Mouse (Mus musculus) midbrain, embryonic 13.5 days (tissue): ENCODE measurements around the gene Ost4. TPM values are rescaled to one million over a fixed set of nuclear protein-coding genes. Genes with fewer than 3 reads are reported as not detected.
A peak's percentile ranks its signal among the peaks of the same experiment; 100 is the strongest.

Experiments used
- ATAC-seq: fragments of 200-750 bp; cut with Nextera tagmentation; 2 replicates; pipeline ENCODE4 v1.8.0; 2017; ENCODE audit warnings: mild to moderate bottlenecking, moderate TSS enrichment, moderate library complexity
- H3K27ac ChIP-seq: fragments of 300-500 bp; sonication (generic); 2 replicates; pipeline ENCODE4 v1.5.1; 2015; ENCODE audit warnings: inconsistent platforms, mild to moderate bottlenecking, moderate library complexity
- H3K27me3 ChIP-seq: fragments of 300-500 bp; sonication (generic); 2 replicates; pipeline ENCODE4 v1.6.1; 2015; ENCODE audit warnings: mild to moderate bottlenecking, inconsistent platforms
- H3K36me3 ChIP-seq: fragments of 300-500 bp; sonication (generic); 2 replicates; pipeline ENCODE4 v1.6.1; 2015; ENCODE audit warnings: mild to moderate bottlenecking, inconsistent platforms
- H3K4me1 ChIP-seq: fragments of 300-500 bp; sonication (generic); replicated peaks from 2 replicates; pipeline ENCODE4 v1.6.1; 2015; ENCODE audit warnings: inconsistent platforms
- H3K4me2 ChIP-seq: fragments of 300-500 bp; sonication (generic); replicated peaks from 2 replicates; pipeline ENCODE4 v1.6.1; 2015; ENCODE audit warnings: moderate library complexity, mild to moderate bottlenecking, inconsistent platforms
- H3K4me3 ChIP-seq: fragments of 300-500 bp; sonication (generic); replicated peaks from 2 replicates; pipeline ENCODE4 v1.5.1; 2015; ENCODE audit warnings: mild to moderate bottlenecking, inconsistent platforms
- H3K9ac ChIP-seq: fragments of 300-500 bp; sonication (generic); replicated peaks from 2 replicates; pipeline ENCODE4 v1.6.1; 2015; ENCODE audit warnings: mild to moderate bottlenecking, inconsistent platforms
- H3K9me3 ChIP-seq: fragments of 300-500 bp; sonication (generic); 2 replicates; pipeline ENCODE4 v1.6.1; 2016; ENCODE audit warnings: mild to moderate bottlenecking, inconsistent platforms
- WGBS: fragments of 180-500 bp; shearing (Covaris S2); methylation state at CpG from one replicate; pipeline ENCODE4 v1.1.7; 2015; 5-methylcytosine and 5-hydroxymethylcytosine counted together
- polyA plus RNA-seq: library from polyadenylated mRNA; unstranded; fragments of >200 nt; fragmentation: Nextera tagmentation; extraction: Ambion mirVana; gene quantifications from 2 replicates; pipeline ENCODE4 v1.2.1, GENCODE M21; 2015

Ost4 gene
- polyA plus RNA-seq, 1 experiment from 2014 or later: 306 TPM

GRCm38 (mm10) chr5:30943004-30943403, 35.4 kb upstream of the Ost4 start:
- 96% methylated on average over 2 of the region's 2 CpGs for WGBS
- peaks cover 11% of the 10 kb centered on the region; the same call in 1 of the 2 replicates for H3K4me1 ChIP-seq
- no peaks in the 10 kb centered on the region for H3K9me3 ChIP-seq
- no peak for ATAC-seq
- H3K36me3 ChIP-seq: no peaks in the 10 kb centered on the region
- no peak overlapping the region for H3K9ac ChIP-seq
- no peak overlapping the region for H3K27ac ChIP-seq
- no peak overlapping the region for H3K4me2 ChIP-seq
- H3K4me3 ChIP-seq: no peak overlapping the region
- peaks cover 5% of the 10 kb centered on the region; the same call in 1 of the 2 replicates for H3K27me3 ChIP-seq

- no peak overlapping the region for H3K27ac ChIP-seq
- H3K27me3 ChIP-seq: no peaks in the 10 kb centered on the region
- H3K4me2 ChIP-seq: no peak overlapping the region
- H3K4me1 ChIP-seq: no peaks in the 10 kb centered on the region
- ATAC-seq: no peak
- WGBS: 89% methylated on average over 5 of the region's 5 CpGs
- H3K9me3 ChIP-seq: no peaks in the 10 kb centered on the region
- no peak overlapping the region for H3K9ac ChIP-seq
- no peaks in the 10 kb centered on the region for H3K36me3 ChIP-seq
- H3K4me3 ChIP-seq: no peak overlapping the region
These were observed 27.3 kb upstream of the Ost4 start for GRCm38 (mm10) chr5:30934725-30935461.

- 64% methylated on average over 5 of the region's 5 CpGs for WGBS
- Histone ChIP-seq H3K9ac (no peak overlapping the region), H3K9me3 (no peaks in the 10 kb centered on the region), H3K27me3 (no peaks in the 10 kb centered on the region), H3K4me3 (no peak overlapping the region), H3K36me3 (no peaks in the 10 kb centered on the region), H3K27ac (no peak overlapping the region), H3K4me1 (no peaks in the 10 kb centered on the region), H3K4me2 (no peak overlapping the region)
- ATAC-seq: no peak
These were observed 26.1 kb upstream of the Ost4 start for GRCm38 (mm10) chr5:30933705-30934104.

GRCm38 (mm10) chr5:30931378-30931777, 23.8 kb upstream of the Ost4 start:
- no peak for ATAC-seq
- Histone ChIP-seq H3K4me1 (no peaks in the 10 kb centered on the region), H3K9me3 (no peaks in the 10 kb centered on the region), H3K27me3 (no peaks in the 10 kb centered on the region), H3K27ac (no peak overlapping the region), H3K36me3 (no peaks in the 10 kb centered on the region), H3K4me3 (no peak overlapping the region), H3K4me2 (no peak overlapping the region), H3K9ac (no peak overlapping the region)
- 87% methylated on average over 4 of the region's 4 CpGs for WGBS

GRCm38 (mm10) chr5:30930846-30931245, 23.3 kb upstream of the Ost4 start:
- no peak for ATAC-seq
- H3K4me2 ChIP-seq: no peak overlapping the region
- H3K27me3 ChIP-seq: no peaks in the 10 kb centered on the region
- H3K4me3 ChIP-seq: no peak overlapping the region
- H3K9ac ChIP-seq: no peak overlapping the region
- 86% methylated on average over 6 of the region's 6 CpGs for WGBS
- H3K4me1 ChIP-seq: no peaks in the 10 kb centered on the region
- no peaks in the 10 kb centered on the region for H3K9me3 ChIP-seq
- no peaks in the 10 kb centered on the region for H3K36me3 ChIP-seq
- H3K27ac ChIP-seq: no peak overlapping the region

GRCm38 (mm10) chr5:30930121-30930520, 22.5 kb upstream of the Ost4 start:
- H3K9ac ChIP-seq: no peak overlapping the region
- H3K27ac ChIP-seq: no peak overlapping the region
- ATAC-seq: no peak
- H3K4me2 ChIP-seq: no peak overlapping the region
- no peaks in the 10 kb centered on the region for H3K4me1 ChIP-seq
- H3K36me3 ChIP-seq: no peaks in the 10 kb centered on the region
- no peak overlapping the region for H3K4me3 ChIP-seq
- 47% methylated on average over 4 of the region's 4 CpGs for WGBS
- H3K27me3 ChIP-seq: no peaks in the 10 kb centered on the region; the same call in 1 of the 2 replicates
- H3K9me3 ChIP-seq: no peaks in the 10 kb centered on the region

GRCm38 (mm10) chr5:30927945-30928529, 20.4 kb upstream of the Ost4 start:
- peaks cover 4% of the 10 kb centered on the region for H3K27me3 ChIP-seq
- no peaks in the 10 kb centered on the region for H3K36me3 ChIP-seq
- no peak overlapping the region for H3K27ac ChIP-seq
- peak; percentile 76 for ATAC-seq
- H3K4me3 ChIP-seq: no peak overlapping the region
- peak overlapping the region; percentile 37 for H3K4me2 ChIP-seq
- 45% methylated on average over 7 of the region's 7 CpGs for WGBS
- H3K4me1 ChIP-seq: no peaks in the 10 kb centered on the region
- H3K9me3 ChIP-seq: no peaks in the 10 kb centered on the region
- no peak overlapping the region for H3K9ac ChIP-seq

GRCm38 (mm10) chr5:30926073-30926472, 18.5 kb upstream of the Ost4 start:
- H3K9me3 ChIP-seq: no peaks in the 10 kb centered on the region
- ATAC-seq: no peak
- 0 out of 2 replicates have a peak overlapping the region, but pooled peaks have one; percentile 10 for H3K9ac ChIP-seq
- 86% methylated on average over 2 of the region's 2 CpGs for WGBS
- H3K27me3 ChIP-seq: peaks cover 11% of the 10 kb centered on the region
- H3K36me3 ChIP-seq: no peaks in the 10 kb centered on the region
- H3K4me1 ChIP-seq: peaks cover 13% of the 10 kb centered on the region
- no peak overlapping the region for H3K4me3 ChIP-seq
- H3K27ac ChIP-seq: no peak overlapping the region
- H3K4me2 ChIP-seq: no peak overlapping the region

GRCm38 (mm10) chr5:30925217-30925616, 17.6 kb upstream of the Ost4 start:
- Histone ChIP-seq H3K9me3 (no peaks in the 10 kb centered on the region), H3K4me1 (peaks cover 13% of the 10 kb centered on the region), H3K36me3 (no peaks in the 10 kb centered on the region), H3K4me3 (no peak overlapping the region), H3K27me3 (peaks cover 11% of the 10 kb centered on the region), H3K4me2 (no peak overlapping the region), H3K9ac (no peak overlapping the region), H3K27ac (no peak overlapping the region)
- WGBS: 92% methylated on average over 5 of the region's 5 CpGs
- ATAC-seq: no peak

GRCm38 (mm10) chr5:30924614-30925013, 17.0 kb upstream of the Ost4 start:
- Histone ChIP-seq H3K36me3 (no peaks in the 10 kb centered on the region), H3K9ac (no peak overlapping the region), H3K9me3 (no peaks in the 10 kb centered on the region), H3K4me1 (peaks cover 13% of the 10 kb centered on the region), H3K27ac (no peak overlapping the region), H3K4me2 (no peak overlapping the region), H3K27me3 (peaks cover 11% of the 10 kb centered on the region), H3K4me3 (no peak overlapping the region)
- 83% methylated on average over 8 of the region's 8 CpGs for WGBS
- ATAC-seq: no peak

GRCm38 (mm10) chr5:30923119-30923518, 15.5 kb upstream of the Ost4 start:
- ATAC-seq: no peak
- peaks cover 13% of the 10 kb centered on the region for H3K4me1 ChIP-seq
- no peak overlapping the region for H3K27ac ChIP-seq
- H3K4me3 ChIP-seq: no peak overlapping the region
- 87% methylated on average over 6 of the region's 6 CpGs for WGBS
- H3K4me2 ChIP-seq: no peak overlapping the region
- H3K9ac ChIP-seq: no peak overlapping the region
- no peaks in the 10 kb centered on the region for H3K36me3 ChIP-seq
- peaks cover 11% of the 10 kb centered on the region for H3K27me3 ChIP-seq
- H3K9me3 ChIP-seq: no peaks in the 10 kb centered on the region

GRCm38 (mm10) chr5:30922581-30923041, 15.0 kb upstream of the Ost4 start:
- H3K4me3 ChIP-seq: no peak overlapping the region
- H3K27ac ChIP-seq: no peak overlapping the region
- peaks cover 11% of the 10 kb centered on the region for H3K27me3 ChIP-seq
- no peaks in the 10 kb centered on the region for H3K36me3 ChIP-seq
- no peak for ATAC-seq
- peak overlapping the region; percentile 81 for H3K4me2 ChIP-seq
- H3K9ac ChIP-seq: peak overlapping the region; percentile 64; the same call in 1 of the 2 replicates
- no peaks in the 10 kb centered on the region for H3K9me3 ChIP-seq
- H3K4me1 ChIP-seq: peaks cover 13% of the 10 kb centered on the region
- WGBS: 75% methylated on average over 10 of the region's 10 CpGs
